Mouse (Mus musculus): ENCODE results near the gene Dnmt3l. TPM values are rescaled to one million over a fixed set of nuclear protein-coding genes. Genes with fewer than 3 reads are reported as not detected.
"Not testable (repeated sequence)": the region's sequence is repeated elsewhere in the genome, so short reads cannot be mapped to it uniquely, and the experiment has no call there.

The Dnmt3l gene
- polyA plus RNA-seq, 1 experiment from 2014 or later: 0.41 TPM

DNA sequence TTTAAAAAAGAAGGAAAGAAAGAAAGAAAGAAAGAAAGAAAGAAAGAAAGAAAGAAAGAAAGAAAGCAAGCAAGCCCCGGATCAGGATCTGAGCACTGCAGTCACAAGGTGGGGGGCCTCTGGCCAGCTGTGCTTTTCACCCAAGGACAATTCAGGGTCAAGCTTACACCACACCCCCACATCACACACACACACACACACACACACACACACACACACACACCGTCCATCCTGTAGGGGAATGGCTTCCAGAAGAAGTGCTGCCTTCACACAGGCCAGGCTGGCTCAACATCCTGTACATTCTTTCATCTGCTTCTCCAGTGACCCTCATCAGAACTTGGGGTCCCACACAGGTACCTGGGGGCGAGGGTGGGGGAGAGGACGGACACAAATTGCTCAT lies 22.5 kb upstream of the Dnmt3l start:
- ATAC-seq (ENCODE audit: low FRiP score, low TSS enrichment): peak; percentile 62; the same call in 1 of the 2 replicates
- H3K9ac ChIP-seq (ENCODE audit: low read depth, low read length): no peak overlapping the region
- no peak overlapping the region for H3K4me2 ChIP-seq (replicated peaks; ENCODE audit: low read depth, low read length)
- 83% methylated on average over 4 of the region's 4 CpGs for WGBS
- no peak overlapping the region for H3K4me3 ChIP-seq (ENCODE audit: low read length)
- H3K27me3 ChIP-seq (ENCODE audit: control insufficient read depth, insufficient read depth, low read length): no peaks in the 10 kb centered on the region
- H3K9me3 ChIP-seq (ENCODE audit: control insufficient read depth, low read length): no peaks in the 10 kb centered on the region
- H3K36me3 ChIP-seq (ENCODE audit: control insufficient read depth, insufficient read depth, low read length): no peaks in the 10 kb centered on the region
- no peak overlapping the region for H3K27ac ChIP-seq (ENCODE audit: low read depth, low read length)
- no peaks in the 10 kb centered on the region for H3K4me1 ChIP-seq (ENCODE audit: control insufficient read depth, insufficient read depth, low read length)

DNA sequence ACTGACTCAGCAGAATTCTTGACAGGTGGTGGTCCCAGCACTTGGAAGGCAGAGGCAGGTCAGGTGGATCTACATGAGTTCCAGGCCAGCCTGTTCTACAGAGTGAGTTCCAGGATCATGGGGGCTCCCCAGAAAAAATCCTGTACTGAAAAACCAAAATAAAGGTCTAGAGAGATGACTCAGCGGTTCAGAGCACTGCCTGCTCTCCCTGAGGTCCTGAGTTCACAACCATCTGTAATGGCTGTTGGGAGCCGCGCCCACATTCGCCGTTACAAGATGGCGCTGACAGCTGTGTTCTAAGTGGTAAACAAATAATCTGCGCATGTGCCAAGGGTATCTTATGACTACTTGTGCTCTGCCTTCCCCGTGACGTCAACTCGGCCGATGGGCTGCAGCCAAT lies 21.8 kb upstream of the Dnmt3l start:
- ATAC-seq (ENCODE audit: low FRiP score, low TSS enrichment): 0 out of 2 replicates have a peak, but pooled peaks have one; percentile 24
- WGBS: 94% methylated on average over 6 of the region's 11 CpGs
- H3K9ac ChIP-seq (ENCODE audit: low read depth, low read length); H3K4me3 ChIP-seq (ENCODE audit: low read length); H3K27ac ChIP-seq (ENCODE audit: low read depth, low read length); H3K36me3 ChIP-seq (ENCODE audit: control insufficient read depth, insufficient read depth, low read length); H3K9me3 ChIP-seq (ENCODE audit: control insufficient read depth, low read length); H3K4me1 ChIP-seq (ENCODE audit: control insufficient read depth, insufficient read depth, low read length); H3K27me3 ChIP-seq (ENCODE audit: control insufficient read depth, insufficient read depth, low read length); H3K4me2 ChIP-seq (replicated peaks; ENCODE audit: low read depth, low read length): not testable (repeated sequence)

DNA sequence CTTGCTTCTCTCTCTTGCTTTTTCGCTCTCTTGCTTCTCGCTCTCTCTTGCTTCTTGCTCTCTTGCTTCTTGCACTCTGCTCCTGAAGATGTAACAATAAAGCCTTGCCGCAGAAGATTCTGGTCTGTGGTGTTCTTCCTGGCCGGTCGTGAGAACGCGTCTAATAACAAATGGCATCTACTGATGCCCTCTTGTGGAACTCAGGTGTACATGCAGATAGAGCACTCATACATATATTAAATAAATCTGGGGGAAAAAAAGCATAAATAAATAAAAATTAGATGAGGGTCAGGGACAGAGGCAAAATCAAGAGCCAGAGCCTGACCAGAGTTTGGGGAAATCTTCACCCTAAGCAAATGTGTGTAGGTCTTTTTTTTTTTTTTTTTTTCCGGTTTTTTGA lies 16.3 kb upstream of the Dnmt3l start:
- not testable (repeated sequence) for H3K9me3 ChIP-seq (ENCODE audit: control insufficient read depth, low read length); ATAC-seq (ENCODE audit: low FRiP score, low TSS enrichment); H3K36me3 ChIP-seq (ENCODE audit: control insufficient read depth, insufficient read depth, low read length); H3K27ac ChIP-seq (ENCODE audit: low read depth, low read length); H3K27me3 ChIP-seq (ENCODE audit: control insufficient read depth, insufficient read depth, low read length); H3K4me3 ChIP-seq (ENCODE audit: low read length); H3K9ac ChIP-seq (ENCODE audit: low read depth, low read length); H3K4me1 ChIP-seq (ENCODE audit: control insufficient read depth, insufficient read depth, low read length); H3K4me2 ChIP-seq (replicated peaks; ENCODE audit: low read depth, low read length)
- 70% methylated on average over 6 of the region's 8 CpGs for WGBS

DNA sequence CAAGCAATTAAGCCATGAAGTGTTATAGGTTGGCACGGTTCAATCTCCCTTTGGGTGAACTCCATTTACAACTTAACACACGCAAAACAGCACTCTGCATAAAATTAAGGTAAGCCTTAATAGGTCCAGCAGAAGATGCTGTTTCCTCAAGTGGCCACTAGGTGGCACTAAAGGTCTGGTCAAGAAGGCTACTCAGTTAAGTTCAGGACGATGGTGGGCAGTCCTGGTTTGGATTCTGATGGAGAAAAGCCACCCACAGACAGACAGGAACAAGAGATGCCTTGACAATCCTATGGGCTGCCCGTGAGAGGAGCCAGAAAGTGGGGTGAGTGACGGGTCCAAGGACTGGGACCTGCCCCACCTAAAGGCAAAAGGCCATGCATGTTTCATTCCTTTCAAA lies 13.6 kb upstream of the Dnmt3l start:
- Histone ChIP-seq H3K27me3 (ENCODE audit: control insufficient read depth, insufficient read depth, low read length) (no peaks in the 10 kb centered on the region), H3K4me3 (ENCODE audit: low read length) (no peak overlapping the region), H3K4me2 (replicated peaks; ENCODE audit: low read depth, low read length) (no peak overlapping the region), H3K36me3 (ENCODE audit: control insufficient read depth, insufficient read depth, low read length) (no peaks in the 10 kb centered on the region), H3K27ac (ENCODE audit: low read depth, low read length) (no peak overlapping the region), H3K9ac (ENCODE audit: low read depth, low read length) (no peak overlapping the region), H3K4me1 (ENCODE audit: control insufficient read depth, insufficient read depth, low read length) (no peaks in the 10 kb centered on the region), H3K9me3 (ENCODE audit: control insufficient read depth, low read length) (no peaks in the 10 kb centered on the region)
- peak; percentile 77 for ATAC-seq (ENCODE audit: low FRiP score, low TSS enrichment)
- WGBS: 3% methylated on average over 5 of the region's 5 CpGs

DNA sequence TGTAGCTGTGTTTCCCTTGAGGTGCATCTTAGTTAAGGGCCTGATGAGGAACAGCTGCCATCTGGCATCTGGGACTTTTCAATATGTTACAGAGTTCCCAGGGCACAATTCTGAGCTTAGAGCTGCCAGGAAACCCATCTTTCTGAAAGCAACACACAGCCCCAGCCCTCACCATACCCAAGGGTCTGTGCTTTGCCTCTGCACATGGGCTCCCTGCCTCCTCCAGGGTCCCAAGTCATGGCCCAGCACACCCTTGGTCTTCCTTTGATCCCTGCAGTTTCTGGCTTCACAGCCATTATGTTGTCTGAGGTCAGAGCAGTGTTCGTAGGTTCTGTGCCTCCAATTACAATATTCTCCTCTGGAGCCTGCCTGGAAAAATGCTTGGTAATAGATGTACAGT lies 12.7 kb upstream of the Dnmt3l start:
- H3K27me3 ChIP-seq (ENCODE audit: control insufficient read depth, insufficient read depth, low read length): no peaks in the 10 kb centered on the region
- H3K4me2 ChIP-seq (replicated peaks; ENCODE audit: low read depth, low read length): no peak overlapping the region
- H3K9ac ChIP-seq (ENCODE audit: low read depth, low read length): no peak overlapping the region
- H3K4me1 ChIP-seq (ENCODE audit: control insufficient read depth, insufficient read depth, low read length): no peaks in the 10 kb centered on the region
- H3K9me3 ChIP-seq (ENCODE audit: control insufficient read depth, low read length): no peaks in the 10 kb centered on the region
- H3K27ac ChIP-seq (ENCODE audit: low read depth, low read length): no peak overlapping the region
- no peak overlapping the region for H3K4me3 ChIP-seq (ENCODE audit: low read length)
- 80% methylated on average over 1 of the region's 1 CpGs for WGBS
- no peak for ATAC-seq (ENCODE audit: low FRiP score, low TSS enrichment)
- no peaks in the 10 kb centered on the region for H3K36me3 ChIP-seq (ENCODE audit: control insufficient read depth, insufficient read depth, low read length)

DNA sequence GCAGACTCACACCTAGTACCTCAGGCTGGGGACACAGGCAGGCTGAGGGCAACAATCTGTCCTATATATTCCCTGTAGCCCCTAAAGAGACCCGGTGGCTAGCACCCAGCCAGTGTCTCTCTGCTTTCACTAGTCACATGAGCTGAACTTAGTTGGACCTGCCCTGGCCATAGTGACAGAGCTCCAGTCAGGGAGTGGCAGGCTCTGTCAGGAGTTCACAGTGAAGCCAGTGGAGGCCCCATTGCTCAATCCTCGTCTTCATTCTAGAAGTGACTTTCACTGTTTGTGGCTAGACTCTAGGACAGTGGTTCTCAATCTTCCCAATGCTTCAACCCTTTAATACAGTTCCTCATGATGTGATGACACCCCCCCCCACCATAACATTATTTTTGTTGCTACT lies 9.8 kb upstream of the Dnmt3l start:
- Histone ChIP-seq H3K9ac (ENCODE audit: low read depth, low read length) (no peak overlapping the region), H3K27me3 (ENCODE audit: control insufficient read depth, insufficient read depth, low read length) (no peaks in the 10 kb centered on the region), H3K36me3 (ENCODE audit: control insufficient read depth, insufficient read depth, low read length) (no peaks in the 10 kb centered on the region), H3K4me1 (ENCODE audit: control insufficient read depth, insufficient read depth, low read length) (no peaks in the 10 kb centered on the region), H3K9me3 (ENCODE audit: control insufficient read depth, low read length) (no peaks in the 10 kb centered on the region), H3K4me2 (replicated peaks; ENCODE audit: low read depth, low read length) (no peak overlapping the region), H3K4me3 (ENCODE audit: low read length) (no peak overlapping the region), H3K27ac (ENCODE audit: low read depth, low read length) (no peak overlapping the region)
- 94% methylated on average over 2 of the region's 2 CpGs for WGBS
- no peak for ATAC-seq (ENCODE audit: low FRiP score, low TSS enrichment)

DNA sequence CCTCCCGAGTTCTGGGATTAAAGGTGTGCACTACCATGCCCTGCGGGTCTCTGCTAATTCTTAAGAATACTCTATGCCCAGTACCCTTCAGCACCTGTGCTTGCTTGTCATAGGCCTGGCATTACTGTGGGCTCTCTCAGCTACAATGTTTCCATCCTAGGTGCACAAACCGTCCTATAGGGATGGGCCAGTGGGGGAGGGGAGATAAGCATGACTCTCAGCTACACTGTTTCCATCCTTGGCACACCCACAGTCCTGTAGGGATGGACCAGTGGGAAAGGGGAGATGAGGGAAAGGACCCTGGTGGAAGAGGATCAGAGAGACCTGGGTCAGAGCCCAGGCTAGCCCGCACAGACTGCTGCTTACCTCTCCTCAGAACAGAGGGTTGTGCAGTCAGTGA lies 4.6 kb upstream of the Dnmt3l start:
- Histone ChIP-seq H3K9me3 (ENCODE audit: control insufficient read depth, low read length) (no peaks in the 10 kb centered on the region), H3K27me3 (ENCODE audit: control insufficient read depth, insufficient read depth, low read length) (no peaks in the 10 kb centered on the region), H3K4me1 (ENCODE audit: control insufficient read depth, insufficient read depth, low read length) (no peaks in the 10 kb centered on the region), H3K4me2 (replicated peaks; ENCODE audit: low read depth, low read length) (no peak overlapping the region), H3K27ac (ENCODE audit: low read depth, low read length) (no peak overlapping the region), H3K36me3 (ENCODE audit: control insufficient read depth, insufficient read depth, low read length) (no peaks in the 10 kb centered on the region), H3K9ac (ENCODE audit: low read depth, low read length) (no peak overlapping the region), H3K4me3 (ENCODE audit: low read length) (no peak overlapping the region)
- WGBS: 81% methylated on average over 4 of the region's 4 CpGs
- ATAC-seq (ENCODE audit: low FRiP score, low TSS enrichment): no peak

DNA sequence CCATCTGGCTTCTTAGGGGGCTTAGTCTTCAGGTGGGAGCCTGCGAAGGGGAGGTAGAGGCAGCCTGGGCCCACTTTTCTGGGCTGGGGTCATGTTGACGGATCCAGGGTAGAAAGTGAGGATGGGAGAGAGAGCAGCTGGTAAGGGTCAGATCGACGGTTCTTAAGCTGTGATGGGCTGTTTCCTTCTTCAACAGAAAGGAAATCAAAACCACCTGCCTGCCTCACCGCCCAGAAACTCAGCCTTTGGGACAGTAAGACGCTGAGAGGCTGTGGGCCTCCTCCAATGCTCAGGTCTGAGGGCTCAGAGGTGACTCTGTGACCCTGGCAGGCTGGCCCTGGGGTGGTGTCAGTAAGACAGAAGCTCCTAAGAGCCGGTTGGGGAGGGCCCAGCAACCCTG lies 349 bp downstream of the Dnmt3l start:
- no peak for ATAC-seq (ENCODE audit: low FRiP score, low TSS enrichment)
- Histone ChIP-seq H3K27ac (ENCODE audit: low read depth, low read length) (no peak overlapping the region), H3K27me3 (ENCODE audit: control insufficient read depth, insufficient read depth, low read length) (no peaks in the 10 kb centered on the region), H3K4me3 (ENCODE audit: low read length) (no peak overlapping the region), H3K9me3 (ENCODE audit: control insufficient read depth, low read length) (no peaks in the 10 kb centered on the region), H3K4me1 (ENCODE audit: control insufficient read depth, insufficient read depth, low read length) (0 out of 2 replicates have a peak, but pooled peaks cover 4% of the 10 kb centered on the region), H3K4me2 (replicated peaks; ENCODE audit: low read depth, low read length) (no peak overlapping the region), H3K36me3 (ENCODE audit: control insufficient read depth, insufficient read depth, low read length) (no peaks in the 10 kb centered on the region), H3K9ac (ENCODE audit: low read depth, low read length) (no peak overlapping the region)
- 68% methylated on average over 7 of the region's 7 CpGs for WGBS

DNA sequence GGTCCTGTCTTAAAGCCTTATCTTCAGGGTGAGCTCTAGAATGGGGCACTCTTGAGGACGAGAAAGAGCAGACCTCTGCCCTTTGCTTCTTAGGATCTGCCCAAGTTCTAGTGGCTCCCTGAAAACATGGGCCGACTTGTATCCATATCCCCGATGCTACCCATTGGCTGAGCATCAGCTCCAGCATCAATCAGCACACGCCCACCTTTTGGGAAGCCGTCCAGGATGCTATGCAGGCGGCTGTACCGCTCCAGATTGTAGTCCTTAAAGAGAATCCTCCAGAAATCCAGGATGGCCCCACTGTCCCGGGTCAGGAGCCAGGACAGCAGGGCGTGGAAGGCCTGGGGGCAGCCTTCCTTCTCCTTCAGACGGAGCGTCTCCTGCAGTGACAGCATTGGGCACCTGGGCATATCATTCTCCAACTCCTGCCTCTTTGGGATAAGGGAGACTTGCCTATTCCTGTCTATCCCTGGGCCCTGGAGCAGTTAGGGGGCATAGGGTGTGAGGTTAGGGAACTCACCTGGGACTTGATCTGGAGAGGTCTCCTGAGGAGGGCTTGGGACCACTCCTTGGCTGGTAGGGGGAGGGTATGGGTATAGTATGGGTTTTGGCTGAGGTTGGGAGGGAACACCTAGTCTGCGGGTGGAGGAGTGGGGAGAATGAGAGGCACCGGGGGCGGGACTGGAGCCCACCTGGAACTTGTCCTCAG lies 1.1 kb downstream of the Dnmt3l start:
- H3K4me3 ChIP-seq (ENCODE audit: low read length): peak overlapping the region; percentile 12; the same call in 1 of the 2 replicates
- no peaks in the 10 kb centered on the region for H3K27me3 ChIP-seq (ENCODE audit: control insufficient read depth, insufficient read depth, low read length)
- peak; percentile 29 for ATAC-seq (ENCODE audit: low FRiP score, low TSS enrichment)
- no peak overlapping the region for H3K9ac ChIP-seq (ENCODE audit: low read depth, low read length)
- 60% methylated on average over 14 of the region's 14 CpGs for WGBS
- H3K36me3 ChIP-seq (ENCODE audit: control insufficient read depth, insufficient read depth, low read length): no peaks in the 10 kb centered on the region
- H3K4me2 ChIP-seq (replicated peaks; ENCODE audit: low read depth, low read length): peak overlapping the region; percentile 31
- 0 out of 2 replicates have a peak, but pooled peaks cover 4% of the 10 kb centered on the region for H3K4me1 ChIP-seq (ENCODE audit: control insufficient read depth, insufficient read depth, low read length)
- no peaks in the 10 kb centered on the region for H3K9me3 ChIP-seq (ENCODE audit: control insufficient read depth, low read length)
- H3K27ac ChIP-seq (ENCODE audit: low read depth, low read length): no peak overlapping the region

Data from kidney, embryonic 14.5 days (tissue).